Mouse (Mus musculus) lung, postnatal 0 days (tissue): ENCODE results near the gene Bspry.

Experiments
- CTCF ChIP-seq: IDR thresholded peaks from 2 replicates; pipeline ENCODE4 v1.5.1; 2016; ENCODE audit warnings: antibody characterized with exemption, mild to moderate bottlenecking
- EP300 ChIP-seq: IDR thresholded peaks from 2 replicates; pipeline ENCODE4 v1.6.1; 2016; ENCODE audit warnings: antibody characterized with exemption, mild to moderate bottlenecking, control low read depth

DNA sequence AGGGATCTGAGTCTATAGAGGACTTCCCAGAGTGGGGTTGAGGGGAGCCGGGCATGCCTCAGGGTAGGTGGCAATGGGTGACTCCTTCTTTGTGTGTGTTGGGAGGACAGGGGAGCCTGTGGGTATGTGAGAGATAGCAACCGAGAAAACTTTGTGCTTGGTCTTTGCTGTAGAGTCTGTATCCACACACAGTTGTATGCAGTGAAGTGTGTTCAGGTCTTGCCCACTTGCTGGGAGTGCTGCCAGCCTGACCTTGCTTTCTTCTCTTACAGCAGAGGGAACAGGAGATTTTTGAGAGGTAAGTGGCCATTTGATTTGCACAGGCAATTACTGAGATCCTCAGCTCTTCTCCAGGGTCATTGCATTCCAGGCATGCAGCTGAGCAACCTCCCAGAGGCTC, 8.1 kb downstream of the Bspry start:
- TF ChIP-seq CTCF (no peak), EP300 (no peak)
